Mouse (Mus musculus) C2C12 (cell line): Measurements from ENCODE around the gene Edil3. TPM values are rescaled to one million over a fixed set of nuclear protein-coding genes. Genes with fewer than 3 reads are reported as not detected.

Experiments used
- H3K27me3 ChIP-seq: one replicate; pipeline ENCODE4 v1.6.1; 2011; ENCODE audit not compliant: control insufficient read depth, insufficient read depth, insufficient read length
- H3K36me3 ChIP-seq: one replicate; pipeline ENCODE4 v1.6.1; 2011; ENCODE audit not compliant: control insufficient read depth, insufficient read depth
- H3K4me3 ChIP-seq: one replicate; pipeline ENCODE4 v1.5.1; 2011; ENCODE audit warnings: mild to moderate bottlenecking, control low read depth; ENCODE audit not compliant: poor library complexity, insufficient read depth, severe bottlenecking
- H3K79me2 ChIP-seq: one replicate; pipeline ENCODE4 v1.6.1; 2011; ENCODE audit not compliant: control insufficient read depth, insufficient read depth
- H3K79me3 ChIP-seq: one replicate; pipeline ENCODE4 v1.6.1; 2011; ENCODE audit warnings: low read depth, control low read depth
- H3ac ChIP-seq: one replicate; pipeline ENCODE3; 2011; ENCODE audit warnings: low read depth; ENCODE audit not compliant: control insufficient read depth, insufficient read length
- CEBPB ChIP-seq: IDR thresholded peaks from one replicate; pipeline ENCODE4 v1.6.1; 2011; ENCODE audit warnings: low read depth, mild to moderate bottlenecking, control low read depth, moderate library complexity
- CTCF ChIP-seq: IDR thresholded peaks from one replicate; pipeline ENCODE4 v1.5.1; 2011; ENCODE audit not compliant: control insufficient read depth, insufficient read depth, insufficient read length
- FOSL1 ChIP-seq: IDR thresholded peaks from one replicate; pipeline ENCODE4 v1.8.0; 2011; ENCODE audit warnings: mild to moderate bottlenecking, low read length; ENCODE audit not compliant: poor library complexity, insufficient read depth, severe bottlenecking
- MAX ChIP-seq: IDR thresholded peaks from one replicate; pipeline ENCODE4 v1.6.1; 2011; ENCODE audit warnings: mild to moderate bottlenecking, control low read depth
- MYOD1 ChIP-seq: IDR thresholded peaks from one replicate; pipeline ENCODE4 v1.6.1; 2011; ENCODE audit warnings: low read depth; ENCODE audit not compliant: control insufficient read depth, insufficient read length
- MYOG ChIP-seq: IDR thresholded peaks from one replicate; pipeline ENCODE4 v1.6.1; 2011; ENCODE audit not compliant: control insufficient read depth, insufficient read length; ENCODE audit errors: extremely low read depth
- USF1 ChIP-seq: IDR thresholded peaks from one replicate; pipeline ENCODE4 v1.6.1; 2011; ENCODE audit warnings: low read depth, mild to moderate bottlenecking, control low read depth, moderate library complexity
- polyA plus RNA-seq: library from polyadenylated mRNA; unstranded; fragments of >200 nt; fragmentation: generic; extraction: Trizol; gene quantifications from one replicate; pipeline ENCODE4 v1.2.1, GENCODE M21; 2012; ENCODE audit warnings: missing spikeins

Edil3 gene
- polyA plus RNA-seq, 1 experiment: 3.0 TPM

DNA sequence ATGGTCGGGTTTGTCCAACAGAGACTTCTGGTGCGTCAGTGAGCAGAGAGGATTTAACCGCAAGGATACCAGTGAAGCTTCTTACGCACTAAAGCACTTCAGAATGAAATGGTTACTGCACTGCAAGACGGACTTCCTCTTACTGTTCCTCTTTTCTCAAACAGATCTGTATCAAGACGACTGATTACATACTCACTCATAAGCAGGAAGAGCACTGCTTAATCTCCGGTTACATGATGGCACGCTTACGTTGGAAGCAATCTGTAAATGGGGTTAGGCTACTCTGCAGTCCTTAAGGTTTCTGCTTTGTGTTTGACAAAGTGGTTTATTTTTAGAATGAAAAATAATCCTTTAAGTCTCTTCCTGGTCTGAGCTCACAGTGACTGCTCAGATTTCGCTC is 7.1 kb downstream of the Edil3 start:
- Histone ChIP-seq H3K4me3 (no peak overlapping the region), H3K27me3 (no peaks in the 10 kb centered on the region), H3K79me3 (no peaks in the 10 kb centered on the region), H3K79me2 (peaks cover 9% of the 10 kb centered on the region), H3K36me3 (no peaks in the 10 kb centered on the region), H3ac (no peak overlapping the region)
- TF ChIP-seq FOSL1 (no peak), MAX (no peak), USF1 (no peak), CTCF (no peak), MYOD1 (no peak), MYOG (no peak), CEBPB (no peak)

DNA sequence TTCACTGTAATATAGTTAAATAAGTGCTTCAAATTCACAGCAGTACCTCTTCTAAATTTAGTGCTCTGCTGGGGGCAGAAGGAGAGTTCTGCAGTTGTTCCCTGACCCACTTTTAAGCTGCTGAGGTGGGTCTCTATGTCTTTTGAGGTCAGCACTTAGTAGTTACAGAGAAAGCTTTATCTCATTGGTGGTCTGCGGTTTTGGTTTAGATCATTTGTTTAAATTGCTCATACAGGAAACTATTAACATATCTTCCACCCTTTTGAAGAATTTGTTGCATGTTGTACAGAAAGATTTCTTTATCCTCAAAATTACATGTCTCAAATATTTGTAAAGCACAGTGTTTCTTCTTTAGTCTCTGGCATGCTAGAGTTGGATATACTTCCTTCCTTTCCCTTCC is 12.5 kb downstream of the Edil3 start:
- Histone ChIP-seq H3K79me2 (no peaks in the 10 kb centered on the region), H3K4me3 (no peak overlapping the region), H3K36me3 (no peaks in the 10 kb centered on the region), H3K79me3 (no peaks in the 10 kb centered on the region), H3ac (no peak overlapping the region), H3K27me3 (no peaks in the 10 kb centered on the region)
- TF ChIP-seq CTCF (no peak), MYOG (no peak), MAX (no peak), FOSL1 (no peak), CEBPB (no peak), USF1 (no peak), MYOD1 (no peak)

DNA sequence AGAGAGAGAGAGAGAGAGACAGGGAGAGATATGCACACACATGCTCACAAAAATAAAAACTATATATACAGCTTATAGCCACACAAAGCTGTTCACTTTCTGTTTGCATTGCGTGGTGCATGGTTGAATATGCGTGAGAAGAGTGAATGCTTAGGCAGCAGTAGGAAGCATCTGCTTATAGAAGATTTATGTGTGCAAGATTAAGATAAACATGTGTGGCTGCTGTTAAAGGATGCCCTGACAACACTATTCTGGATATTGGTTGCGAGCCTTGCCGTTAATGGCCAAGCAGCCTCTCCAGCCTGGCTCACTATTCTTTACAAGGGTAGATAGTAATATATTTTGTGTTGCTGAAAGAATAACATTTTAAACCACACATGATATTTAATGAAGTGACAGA is 28.5 kb downstream of the Edil3 start:
- Histone ChIP-seq H3K36me3 (no peaks in the 10 kb centered on the region), H3K27me3 (no peaks in the 10 kb centered on the region), H3K79me3 (no peaks in the 10 kb centered on the region), H3ac (no peak overlapping the region), H3K79me2 (no peaks in the 10 kb centered on the region), H3K4me3 (no peak overlapping the region)
- no peak for TF ChIP-seq MYOD1

DNA sequence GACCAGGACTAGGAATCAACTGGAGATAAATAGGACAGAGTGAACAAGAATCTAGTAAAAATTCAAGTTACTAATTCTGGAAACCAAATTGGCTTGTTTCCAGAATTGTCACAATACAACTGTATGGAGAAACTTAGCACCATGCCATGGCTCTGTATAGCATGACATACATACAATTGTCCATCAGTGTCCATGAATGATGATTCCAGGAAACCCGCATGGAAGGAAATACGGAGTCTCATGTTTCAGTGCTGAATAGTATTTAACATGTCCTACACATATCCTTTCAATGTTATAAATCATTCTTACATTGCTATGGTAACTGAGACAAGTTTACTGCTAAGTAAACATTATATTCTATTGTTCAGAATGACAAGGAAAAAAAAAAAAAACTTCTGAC is 58.7 kb downstream of the Edil3 start:
- H3K36me3 ChIP-seq: no peaks in the 10 kb centered on the region
- TF ChIP-seq MYOG (no peak), MYOD1 (no peak), CTCF (no peak), CEBPB (no peak), USF1 (no peak), MAX (no peak), FOSL1 (no peak)
- H3K79me2 ChIP-seq: no peaks in the 10 kb centered on the region
- no peak overlapping the region for H3K4me3 ChIP-seq
- H3K79me3 ChIP-seq: no peaks in the 10 kb centered on the region
- H3ac ChIP-seq: no peak overlapping the region
- no peaks in the 10 kb centered on the region for H3K27me3 ChIP-seq

DNA sequence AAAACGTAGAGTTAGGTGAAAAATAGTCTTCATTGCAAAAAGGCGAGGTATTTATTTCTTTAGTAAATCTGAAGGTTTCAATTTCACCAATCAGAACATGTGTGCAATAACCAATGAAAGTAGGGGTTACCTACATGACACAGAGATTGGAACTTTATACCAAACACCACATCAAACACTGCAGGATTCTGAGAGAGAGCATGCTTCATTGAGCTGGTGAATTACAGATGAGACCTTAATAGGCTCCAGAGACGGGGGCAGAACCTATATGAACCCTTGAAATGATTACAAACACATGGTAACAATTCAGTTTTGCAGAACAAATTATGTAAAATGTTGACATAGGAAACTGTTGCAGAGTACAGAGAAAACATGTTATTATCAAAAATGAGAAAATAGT is 69.5 kb downstream of the Edil3 start:
- H3K27me3 ChIP-seq: no peaks in the 10 kb centered on the region
- TF ChIP-seq CTCF: no peak
- no peak for TF ChIP-seq FOSL1
- no peak for TF ChIP-seq USF1
- no peak for TF ChIP-seq CEBPB
- no peak for TF ChIP-seq MAX
- no peak for TF ChIP-seq MYOD1
- no peak for TF ChIP-seq MYOG
- H3K36me3 ChIP-seq: no peaks in the 10 kb centered on the region
- H3K4me3 ChIP-seq: no peak overlapping the region
- H3K79me2 ChIP-seq: no peaks in the 10 kb centered on the region
- H3ac ChIP-seq: no peak overlapping the region
- H3K79me3 ChIP-seq: no peaks in the 10 kb centered on the region

DNA sequence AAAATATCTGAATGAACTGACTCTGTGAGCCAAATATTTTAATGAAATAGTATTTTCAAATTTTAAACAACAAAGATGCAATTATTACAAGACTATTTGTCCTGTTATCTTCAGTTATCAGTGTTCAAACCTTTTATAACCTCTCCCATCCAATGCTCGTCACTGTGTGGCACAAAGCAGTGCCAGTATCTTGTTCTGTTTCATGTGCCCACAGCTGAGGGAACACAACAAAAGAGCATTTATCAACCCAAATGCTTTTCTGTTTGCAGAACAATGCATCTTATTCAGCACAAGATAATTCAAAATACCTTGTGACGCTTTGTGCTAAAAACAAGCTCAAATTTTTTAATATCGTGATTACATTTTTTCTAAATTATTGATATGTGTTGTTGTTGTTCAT is 78.8 kb downstream of the Edil3 start:
- Histone ChIP-seq H3K27me3 (no peaks in the 10 kb centered on the region), H3K4me3 (no peak overlapping the region), H3K79me3 (no peaks in the 10 kb centered on the region), H3ac (no peak overlapping the region), H3K79me2 (no peaks in the 10 kb centered on the region), H3K36me3 (no peaks in the 10 kb centered on the region)
- no peak for TF ChIP-seq FOSL1
- TF ChIP-seq MAX: no peak
- TF ChIP-seq USF1: no peak
- TF ChIP-seq MYOG: no peak
- no peak for TF ChIP-seq CTCF
- TF ChIP-seq MYOD1: no peak
- TF ChIP-seq CEBPB: no peak

DNA sequence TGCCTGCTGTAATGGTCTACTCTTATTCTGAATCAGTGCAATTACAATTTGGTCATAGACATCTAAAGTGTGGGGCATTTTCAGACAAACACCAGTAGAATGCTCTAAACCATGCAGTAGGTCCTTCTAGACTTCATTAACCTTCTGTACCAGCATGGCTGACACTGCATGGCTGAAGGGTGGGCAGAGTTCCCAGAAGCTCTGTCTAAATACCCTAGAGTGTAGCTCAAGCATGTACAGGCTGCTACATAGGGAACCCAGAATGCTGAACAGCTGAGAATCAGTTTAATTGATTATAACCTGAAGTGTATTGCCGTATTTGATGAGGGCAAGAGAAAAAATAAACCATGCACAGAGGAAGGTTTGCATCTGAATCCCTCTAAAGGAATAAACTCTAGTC is 86.1 kb downstream of the Edil3 start:
- H3K36me3 ChIP-seq: no peaks in the 10 kb centered on the region
- TF ChIP-seq MYOD1 (no peak), MAX (no peak), CTCF (no peak), CEBPB (no peak), MYOG (no peak), USF1 (no peak), FOSL1 (no peak)
- H3K4me3 ChIP-seq: no peak overlapping the region
- H3K79me2 ChIP-seq: no peaks in the 10 kb centered on the region
- H3K79me3 ChIP-seq: no peaks in the 10 kb centered on the region
- no peak overlapping the region for H3ac ChIP-seq
- no peaks in the 10 kb centered on the region for H3K27me3 ChIP-seq
